Mouse (Mus musculus): ENCODE results near the gene Dnase2b.

- TF ChIP-seq CTCF (IDR thresholded peaks at IDR 0.05; ENCODE audit: insufficient read depth, low read depth, low read length) (no peak), POLR2A (IDR thresholded peaks at IDR 0.05; ENCODE audit: insufficient read depth, low read depth, low read length) (no peak)
Measured at GRCm38 (mm10) chr3:146554816-146555215, 60.6 kb downstream of the Dnase2b start.
